Mouse (Mus musculus): Measurements from ENCODE around the gene Gadd45gip1. TPM values are rescaled to one million over a fixed set of nuclear protein-coding genes. Genes with fewer than 3 reads are reported as not detected.
A peak's percentile ranks its signal among the peaks of the same experiment; 100 is the strongest.

Gadd45gip1 gene
- 14.1 and 16.7 TPM in 2 replicates for total RNA-seq (2017)

- peak; percentile 76 for ATAC-seq (ENCODE audit: extremely low read depth, insufficient number of reproducible peaks, low FRiP score, poor library complexity, severe bottlenecking)
Observed at GRCm38 (mm10) chr8:84831490-84831889, at the start of gene Gadd45gip1. Gadd45gip1 (plus strand) TSS chr8:84831522.

- ATAC-seq (ENCODE audit: extremely low read depth, insufficient number of reproducible peaks, low FRiP score, poor library complexity, severe bottlenecking): no peak
Observed at GRCm38 (mm10) chr8:84781686-84782505, 49.4 kb upstream of the Gadd45gip1 start.

- ATAC-seq (ENCODE audit: extremely low read depth, insufficient number of reproducible peaks, low FRiP score, poor library complexity, severe bottlenecking): no peak
Observed at GRCm38 (mm10) chr8:84782680-84783079, 48.6 kb upstream of the Gadd45gip1 start.

- ATAC-seq (ENCODE audit: extremely low read depth, insufficient number of reproducible peaks, low FRiP score, poor library complexity, severe bottlenecking): no peak
Observed at GRCm38 (mm10) chr8:84783198-84783918, 48.0 kb upstream of the Gadd45gip1 start.

GRCm38 (mm10) chr8:84783919-84784581 lies 47.3 kb upstream of the Gadd45gip1 start:
- ATAC-seq (ENCODE audit: extremely low read depth, insufficient number of reproducible peaks, low FRiP score, poor library complexity, severe bottlenecking): no peak

- no peak for ATAC-seq (ENCODE audit: extremely low read depth, insufficient number of reproducible peaks, low FRiP score, poor library complexity, severe bottlenecking)
Observed at GRCm38 (mm10) chr8:84784681-84785505, 46.4 kb upstream of the Gadd45gip1 start.

- ATAC-seq (ENCODE audit: extremely low read depth, insufficient number of reproducible peaks, low FRiP score, poor library complexity, severe bottlenecking): no peak
Observed at GRCm38 (mm10) chr8:84785506-84785755, 45.9 kb upstream of the Gadd45gip1 start.

- ATAC-seq (ENCODE audit: extremely low read depth, insufficient number of reproducible peaks, low FRiP score, poor library complexity, severe bottlenecking): no peak
Observed at GRCm38 (mm10) chr8:84785756-84786677, 45.3 kb upstream of the Gadd45gip1 start.

GRCm38 (mm10) chr8:84786801-84787467 lies 44.4 kb upstream of the Gadd45gip1 start:
- no peak for ATAC-seq (ENCODE audit: extremely low read depth, insufficient number of reproducible peaks, low FRiP score, poor library complexity, severe bottlenecking)

GRCm38 (mm10) chr8:84787523-84788302 lies 43.6 kb upstream of the Gadd45gip1 start:
- ATAC-seq (ENCODE audit: extremely low read depth, insufficient number of reproducible peaks, low FRiP score, poor library complexity, severe bottlenecking): no peak

- ATAC-seq (ENCODE audit: extremely low read depth, insufficient number of reproducible peaks, low FRiP score, poor library complexity, severe bottlenecking): no peak
Observed at GRCm38 (mm10) chr8:84788896-84789295, 42.4 kb upstream of the Gadd45gip1 start.

GRCm38 (mm10) chr8:84789345-84789744 lies 42.0 kb upstream of the Gadd45gip1 start:
- ATAC-seq (ENCODE audit: extremely low read depth, insufficient number of reproducible peaks, low FRiP score, poor library complexity, severe bottlenecking): no peak

- ATAC-seq (ENCODE audit: extremely low read depth, insufficient number of reproducible peaks, low FRiP score, poor library complexity, severe bottlenecking): no peak
Observed at GRCm38 (mm10) chr8:84789855-84790486, 41.4 kb upstream of the Gadd45gip1 start.

GRCm38 (mm10) chr8:84790537-84790936 lies 40.8 kb upstream of the Gadd45gip1 start:
- no peak for ATAC-seq (ENCODE audit: extremely low read depth, insufficient number of reproducible peaks, low FRiP score, poor library complexity, severe bottlenecking)

GRCm38 (mm10) chr8:84792429-84792947 lies 38.8 kb upstream of the Gadd45gip1 start:
- no peak for ATAC-seq (ENCODE audit: extremely low read depth, insufficient number of reproducible peaks, low FRiP score, poor library complexity, severe bottlenecking)

- ATAC-seq (ENCODE audit: extremely low read depth, insufficient number of reproducible peaks, low FRiP score, poor library complexity, severe bottlenecking): no peak
Observed at GRCm38 (mm10) chr8:84793134-84793533, 38.2 kb upstream of the Gadd45gip1 start.

All from neutrophil, adult 5-6 weeks (primary cell).